Mouse (Mus musculus) left cerebral cortex, adult 18-20 months (tissue): ENCODE data around the gene Wfikkn1. TPM values are rescaled to one million over a fixed set of nuclear protein-coding genes. Genes with fewer than 3 reads are reported as not detected.

ENCODE experiments used
- DNase-seq, 2 experiments: peaks; one replicate each; pipeline ENCODE4 v3.0.0; 2021 to 2022; ENCODE audit warnings: low spot score in 2 of 2, mixed read lengths in 1 of 2
- total RNA-seq, 2 experiments: library from RNA; stranded (reverse); gene quantifications; 2 replicates each; pipeline ENCODE4 v1.2.3; 2021

Gene Wfikkn1
- total RNA-seq, 2 experiments from 2014 or later: 1.4 to 1.7 TPM

DNA sequence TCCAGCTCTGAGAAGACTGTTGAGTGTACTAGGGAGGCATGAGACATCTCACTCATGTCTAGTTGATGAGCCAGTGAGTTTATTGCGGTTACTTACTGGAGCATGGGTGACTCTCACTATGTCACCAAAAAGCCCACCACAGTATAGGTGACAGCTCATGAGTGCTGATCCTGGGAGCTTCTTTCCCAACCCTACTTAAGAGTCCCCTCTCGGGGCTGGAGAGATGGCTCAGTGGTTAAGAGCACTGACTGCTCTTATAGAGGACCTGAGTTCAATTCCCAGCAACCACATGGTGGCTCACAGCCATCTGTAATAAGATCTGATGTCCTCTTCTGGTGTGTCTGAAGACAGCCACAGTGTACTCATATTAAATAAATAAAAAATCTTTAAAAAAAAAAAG is 10.7 kb downstream of the Wfikkn1 start:
- no peak for DNase-seq

DNA sequence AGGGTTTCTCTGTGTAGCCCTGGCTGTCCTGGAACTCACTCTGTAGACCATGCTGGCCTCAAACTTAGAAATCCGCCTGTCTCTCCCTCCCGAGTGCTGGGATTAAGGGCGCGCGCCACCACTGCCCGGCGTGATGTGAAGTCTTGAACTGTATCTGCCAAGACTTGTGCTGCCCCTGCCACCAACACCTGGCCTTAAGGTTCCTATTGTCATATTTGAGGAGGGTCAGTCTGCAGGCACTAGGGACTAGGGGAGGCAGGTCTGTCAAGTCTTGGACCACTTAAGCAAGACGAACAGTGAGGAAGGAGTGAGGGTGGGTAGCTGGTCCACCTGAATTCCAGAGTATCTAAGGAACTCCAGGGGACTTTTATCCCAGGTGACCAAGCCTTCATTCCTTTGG is 11.2 kb downstream of the Wfikkn1 start:
- no peak for DNase-seq

DNA sequence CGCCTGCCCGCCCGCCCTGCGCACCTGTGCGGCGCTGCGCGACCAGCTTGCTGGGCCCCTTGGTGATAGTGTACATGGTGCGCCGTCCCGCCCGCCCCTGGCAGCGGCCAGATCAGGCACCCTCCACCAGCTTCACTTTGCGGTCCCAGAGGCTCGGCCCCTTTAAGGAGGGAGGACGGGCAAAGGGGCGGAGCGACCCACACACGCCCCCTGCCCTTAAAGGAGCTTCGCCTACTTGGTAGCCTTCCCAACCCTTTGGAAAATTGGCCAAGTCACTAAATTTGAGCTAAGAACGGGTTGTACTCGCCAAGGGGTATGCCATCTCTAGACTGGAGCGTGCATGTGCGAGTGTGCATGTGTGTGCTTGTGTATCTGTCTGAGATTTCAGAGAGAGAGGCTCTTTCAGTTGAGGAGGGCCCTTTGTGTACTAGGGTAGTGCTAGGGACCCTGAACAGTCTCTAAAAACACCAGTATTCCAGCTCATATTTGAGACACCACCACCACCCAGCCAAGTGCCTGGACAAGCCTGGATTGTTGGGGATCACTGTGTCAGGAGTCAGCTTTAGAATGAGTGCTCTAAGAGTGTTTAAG is 12.0 kb downstream of the Wfikkn1 start, which contains the start of gene Mcrip2:
Mcrip2 (minus strand) TSS at position 164 of the 591 bp plus-strand sequence.
- DNase-seq: peak; percentile 76 to 79

DNA sequence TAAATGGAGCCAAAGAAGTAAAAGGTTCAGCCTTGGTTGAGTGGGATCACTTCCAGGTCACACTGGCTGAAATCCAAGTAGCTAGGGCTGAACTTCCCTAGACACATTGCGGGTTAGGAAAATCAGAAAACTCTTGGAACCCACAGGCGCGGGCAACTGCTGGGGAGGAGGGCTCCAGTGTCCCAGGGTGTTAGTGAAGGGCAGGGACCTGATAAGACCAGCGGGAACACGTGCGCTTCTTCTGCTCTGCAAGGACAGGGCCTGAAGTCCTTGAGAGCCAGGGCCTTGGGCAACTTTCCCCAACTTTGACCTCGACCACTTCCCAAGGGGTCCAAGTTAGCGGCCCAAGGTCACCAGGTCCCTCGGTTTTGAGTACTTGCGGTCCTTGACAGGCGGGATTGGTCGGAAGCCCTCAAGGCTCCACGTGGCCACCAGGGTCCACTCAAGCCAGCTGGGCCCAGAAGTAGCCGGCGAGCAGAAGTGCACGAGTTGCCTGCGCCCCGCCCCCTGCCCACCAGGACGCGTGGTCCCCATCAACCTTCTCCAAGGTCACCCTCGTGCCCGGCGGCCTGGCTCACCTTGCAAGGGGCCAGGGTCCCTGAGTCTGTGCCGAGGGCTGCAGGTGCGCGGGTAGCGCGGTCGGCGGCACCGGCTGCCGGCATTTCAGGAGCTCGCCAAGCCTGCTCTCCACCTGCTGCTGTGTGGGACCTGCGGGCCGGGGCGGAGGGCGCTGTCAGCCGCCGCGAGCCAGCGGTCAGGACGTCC is 12.6 kb downstream of the Wfikkn1 start:
- no peak for DNase-seq

DNA sequence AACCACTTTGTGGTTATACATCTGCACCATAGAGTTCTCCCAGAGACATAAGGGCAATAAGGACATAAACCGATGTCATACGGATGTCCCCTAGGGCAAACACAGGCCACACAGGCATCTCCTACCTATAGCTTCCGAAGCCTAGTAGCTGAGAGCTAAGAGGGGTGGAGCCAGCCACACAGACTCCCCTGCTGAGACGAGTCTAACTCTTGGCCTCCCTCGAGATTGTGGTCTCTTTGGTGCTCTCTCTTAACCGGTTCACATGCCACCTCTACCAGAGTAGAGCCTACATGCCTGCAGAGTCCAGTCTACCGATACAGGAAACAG is 13.2 kb downstream of the Wfikkn1 start:
- no peak for DNase-seq

DNA sequence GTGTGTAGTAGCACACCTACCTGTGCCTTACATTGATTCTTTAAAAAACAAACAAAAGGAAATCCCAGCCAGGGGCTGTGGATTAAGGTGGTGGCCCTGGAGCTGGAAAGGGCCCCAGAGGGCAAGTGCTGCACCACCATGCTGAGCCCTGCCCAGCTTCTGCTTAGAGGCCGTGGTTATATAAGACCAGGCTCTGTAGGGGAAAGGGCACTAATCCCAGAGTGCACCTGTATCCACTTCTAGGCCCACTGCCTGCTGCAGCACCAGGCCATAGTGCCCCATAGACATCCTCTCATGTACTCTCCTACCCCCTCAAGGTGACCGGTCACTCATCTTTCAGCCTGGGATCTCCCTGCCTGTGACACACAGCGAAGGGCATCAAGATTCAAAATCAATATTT is 14.5 kb downstream of the Wfikkn1 start:
- no peak for DNase-seq

GRCm38 (mm10) chr17:25865288-25865687 is 15.4 kb downstream of the Wfikkn1 start:
- no peak for DNase-seq

DNA sequence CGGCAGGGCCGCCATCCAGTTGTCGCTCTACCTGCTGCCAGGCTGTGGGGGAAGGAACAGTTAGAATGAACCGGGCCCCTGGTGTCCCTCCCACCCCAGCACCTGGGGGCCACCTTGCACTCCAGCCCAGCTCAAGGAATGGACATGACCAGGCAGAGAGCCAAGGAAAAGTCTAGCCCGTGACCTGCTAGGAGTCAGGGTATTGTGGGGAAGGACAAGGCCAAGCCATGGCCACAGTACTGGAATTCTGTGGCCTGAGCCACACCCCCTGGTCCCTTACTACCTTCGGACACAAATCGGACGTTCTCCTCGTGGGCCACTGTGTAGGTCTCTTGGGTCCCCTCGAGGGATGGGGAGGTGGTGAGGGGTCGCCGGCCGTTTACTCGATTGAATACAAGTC is 16.3 kb downstream of the Wfikkn1 start:
- no peak for DNase-seq

- DNase-seq: no peak
Measured at GRCm38 (mm10) chr17:25863681-25864080, 17.0 kb downstream of the Wfikkn1 start.

- DNase-seq: no peak
Measured at GRCm38 (mm10) chr17:25861704-25862612, 18.7 kb downstream of the Wfikkn1 start.

GRCm38 (mm10) chr17:25860832-25861703 is 19.6 kb downstream of the Wfikkn1 start, which contains the start of gene Wdr90:
TSS of gene Wdr90 (minus strand) at chr17:25861501.
- DNase-seq: peak; percentile 94 to 95

- DNase-seq: no peak
Measured at GRCm38 (mm10) chr17:25860229-25860628, 20.4 kb downstream of the Wfikkn1 start.

DNA sequence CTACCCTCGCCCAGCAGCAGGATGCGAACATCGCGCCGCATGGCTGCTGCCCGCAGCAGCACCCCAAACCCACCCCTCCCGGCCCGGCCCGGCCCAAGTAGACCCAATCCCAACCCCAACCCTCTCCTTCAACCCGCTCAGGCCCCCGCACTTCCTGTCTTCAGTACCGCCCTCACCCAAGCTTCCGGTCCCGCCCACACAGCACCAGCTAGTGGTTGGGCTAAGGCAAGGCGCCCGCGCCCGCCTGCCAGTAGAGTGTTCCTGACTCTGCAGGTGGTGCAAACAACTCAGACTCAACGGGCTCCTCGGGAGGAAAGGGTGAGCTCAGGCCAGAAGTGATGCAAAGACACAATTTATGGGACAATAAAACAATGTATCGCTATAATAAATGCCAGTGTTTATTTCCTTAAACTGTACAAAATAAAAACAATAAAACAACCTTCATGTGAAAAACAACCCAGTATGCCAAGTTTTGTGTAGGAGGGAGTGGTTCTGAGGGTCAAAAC is 36.2 kb downstream of the Wfikkn1 start, which contains the start of gene Rhot2:
Rhot2 (minus strand) TSS at position 456 of the 506 bp plus-strand sequence.
- peak; percentile 96 for DNase-seq

DNA sequence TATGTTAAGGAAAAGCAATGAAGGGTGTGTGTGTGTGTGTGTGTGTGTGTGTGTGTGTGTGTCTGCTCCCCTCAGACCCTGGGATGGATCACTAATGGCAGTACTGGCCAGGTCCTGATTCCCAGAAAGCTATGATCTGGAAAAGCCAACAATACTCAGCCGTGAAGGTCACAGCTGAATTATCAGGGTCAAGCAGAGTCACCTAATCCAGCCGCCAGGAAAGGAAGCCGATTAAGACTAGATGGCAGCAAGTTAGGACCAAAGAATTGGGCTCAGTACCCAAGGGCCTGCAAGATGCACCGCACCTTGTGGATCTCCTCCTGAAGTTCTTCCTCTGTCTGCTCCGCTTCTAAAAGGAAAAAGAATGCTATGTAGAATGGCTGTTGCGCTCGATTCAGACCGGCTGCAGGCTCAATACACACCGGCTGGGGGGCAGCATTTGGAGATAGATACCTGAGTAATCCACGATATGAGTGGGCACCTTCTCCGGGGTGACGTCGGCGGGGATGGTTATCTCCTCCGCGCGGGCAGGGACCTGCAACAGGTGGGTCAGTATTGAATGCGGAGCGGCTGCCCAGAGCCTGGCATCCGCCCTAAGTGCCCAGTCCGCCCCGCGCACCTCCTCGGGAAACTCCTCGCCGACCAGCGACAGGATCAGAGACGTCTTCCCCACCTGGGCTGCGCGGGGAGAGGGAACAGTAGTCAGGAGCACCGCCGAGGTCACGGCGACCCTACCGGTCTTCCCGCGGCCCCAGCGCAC is 36.8 kb downstream of the Wfikkn1 start:
- peak; percentile 25 to 44 for DNase-seq

- DNase-seq: no peak
Measured at GRCm38 (mm10) chr17:25843122-25843521, 37.5 kb downstream of the Wfikkn1 start.

DNA sequence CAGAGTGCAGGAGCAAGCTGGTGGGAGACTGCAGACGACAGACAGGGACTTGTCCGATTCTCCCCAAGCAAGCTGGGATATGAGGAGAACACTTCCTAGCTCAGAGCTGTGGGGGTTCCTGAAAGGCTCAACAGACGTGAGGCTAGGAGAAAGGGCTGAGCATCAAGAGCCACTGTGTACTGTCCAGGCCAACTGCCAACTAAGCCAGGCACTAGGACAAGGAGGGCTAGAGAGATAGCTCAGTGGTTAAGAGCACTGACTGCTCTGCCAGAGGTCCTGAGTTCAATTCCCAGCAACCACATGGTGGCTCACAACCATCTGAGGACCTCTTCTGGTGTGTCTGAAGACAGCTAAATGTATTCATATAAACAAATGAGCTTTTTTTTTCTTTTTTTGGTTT is 38.1 kb downstream of the Wfikkn1 start:
- no peak for DNase-seq

- DNase-seq: no peak
Measured at GRCm38 (mm10) chr17:25841117-25841880, 39.4 kb downstream of the Wfikkn1 start, which contains the start of gene Gm20683. TSS of gene Gm20683 (minus strand) at chr17:25841763.

GRCm38 (mm10) chr17:25840519-25840918 is 40.1 kb downstream of the Wfikkn1 start:
- no peak for DNase-seq
